Mouse (Mus musculus) stomach, postnatal 0 days (tissue): ENCODE results near the gene Plekhg2. TPM values are rescaled to one million over a fixed set of nuclear protein-coding genes. Genes with fewer than 3 reads are reported as not detected.

ENCODE experiments used
- ATAC-seq: fragments of 200-750 bp; cut with Nextera tagmentation; 2 replicates; pipeline ENCODE4 v1.8.0; 2017; ENCODE audit not compliant: low FRiP score, low TSS enrichment
- DNase-seq: peaks from one replicate; pipeline ENCODE4 v3.0.0-alpha.2; 2016; ENCODE audit warnings: low spot score
- H3K27ac ChIP-seq: fragments of 300-500 bp; sonication (generic); replicated peaks from 2 replicates; pipeline ENCODE4 v1.5.1; 2014; ENCODE audit warnings: mild to moderate bottlenecking, control low read depth
- H3K27me3 ChIP-seq: fragments of 300-500 bp; sonication (generic); 2 replicates; pipeline ENCODE4 v1.6.1; 2014; ENCODE audit warnings: low read length; ENCODE audit not compliant: control insufficient read depth, insufficient read depth
- H3K36me3 ChIP-seq: fragments of 300-500 bp; sonication (generic); 2 replicates; pipeline ENCODE4 v1.6.1; 2014; ENCODE audit warnings: low read length, mixed read lengths; ENCODE audit not compliant: control insufficient read depth, insufficient read depth
- H3K4me1 ChIP-seq: fragments of 300-500 bp; sonication (generic); replicated peaks from 2 replicates; pipeline ENCODE4 v1.6.1; 2014; ENCODE audit warnings: antibody characterized with exemption; ENCODE audit not compliant: control insufficient read depth, insufficient read depth
- H3K4me2 ChIP-seq: fragments of 300-500 bp; sonication (generic); replicated peaks from 2 replicates; pipeline ENCODE4 v1.6.1; 2014; ENCODE audit warnings: low read depth, mild to moderate bottlenecking, control low read depth, moderate library complexity
- H3K4me3 ChIP-seq: fragments of 300-500 bp; sonication (generic); 2 replicates; pipeline ENCODE4 v1.5.1; 2014; ENCODE audit warnings: low read depth, low read length, control low read depth
- H3K9ac ChIP-seq: fragments of 300-500 bp; sonication (generic); 2 replicates; pipeline ENCODE4 v1.6.1; 2014; ENCODE audit warnings: mild to moderate bottlenecking, low read length, control low read depth, mixed read lengths
- H3K9me3 ChIP-seq: fragments of 300-500 bp; sonication (generic); 2 replicates; pipeline ENCODE4 v1.6.1; 2016; ENCODE audit warnings: low read length; ENCODE audit not compliant: control insufficient read depth
- CTCF ChIP-seq: IDR thresholded peaks from 2 replicates; pipeline ENCODE4 v1.5.1; 2016; ENCODE audit warnings: antibody characterized with exemption, low read depth, mild to moderate bottlenecking, moderate library complexity
- EP300 ChIP-seq: optimal IDR thresholded peaks from 2 replicates; pipeline ENCODE3; 2016; ENCODE audit warnings: antibody characterized with exemption
- WGBS: fragments of 180-500 bp; shearing (Covaris S2); extraction: QIAGEN DNeasy Blood & Tissue Kit; methylation state at CpG from one replicate; pipeline ENCODE4 v1.1.7; 2014; 5-methylcytosine and 5-hydroxymethylcytosine counted together
- polyA plus RNA-seq: library from polyadenylated mRNA; unstranded; fragments of >200 nt; fragmentation: Nextera tagmentation; extraction: Ambion mirVana; gene quantifications from 2 replicates; pipeline ENCODE4 v1.2.1, GENCODE M21; 2015

Gene Plekhg2
- 13.4 and 15.1 TPM in 2 replicates for polyA plus RNA-seq

GRCm38 (mm10) chr7:28372251-28373108, at the start of gene Plekhg2:
Plekhg2 (minus strand) TSS chr7:28372599.
- Histone ChIP-seq H3K4me1 (no peaks in the 10 kb centered on the region), H3K36me3 (peaks cover 4% of the 10 kb centered on the region; the same call in 1 of the 2 replicates), H3K9ac (peak within 1 kb of the TSS; percentile 94), H3K4me3 (peak within 1 kb of the TSS; percentile 82), H3K27me3 (no peaks in the 10 kb centered on the region), H3K9me3 (no peaks in the 10 kb centered on the region), H3K4me2 (peak within 1 kb of the TSS; percentile 92), H3K27ac (peak within 1 kb of the TSS; percentile 93)
- peak; percentile 98 for DNase-seq
- ATAC-seq, result peak; percentile 89
- WGBS, result under 1% methylated on average over 59 of the region's 66 CpGs
- no peak for TF ChIP-seq EP300
- TF ChIP-seq CTCF, result peak; percentile 75

DNA sequence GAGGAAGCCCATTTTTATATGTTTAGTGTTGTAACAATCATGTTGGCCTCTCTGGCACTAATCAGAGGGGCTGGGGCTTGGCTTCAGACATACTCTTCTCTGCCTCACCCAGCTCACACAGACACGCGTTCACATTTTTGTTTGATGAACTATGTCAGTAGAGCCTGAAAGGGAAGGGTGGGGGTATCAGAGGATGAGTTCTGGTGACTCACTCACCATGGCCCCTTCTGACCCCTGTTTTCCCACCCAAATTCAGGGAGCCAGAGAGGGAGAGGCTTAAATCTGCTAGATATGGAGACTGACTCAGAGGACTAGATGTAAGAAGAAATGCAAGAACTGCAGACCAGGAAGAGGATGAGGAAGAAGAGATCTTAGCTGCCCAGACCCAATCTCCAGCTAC, 47.0 kb upstream of the Plekhg2 start:
- Histone ChIP-seq H3K36me3 (peaks cover 13% of the 10 kb centered on the region), H3K9me3 (no peaks in the 10 kb centered on the region), H3K27ac (peak overlapping the region; percentile 49; the same call in 1 of the 2 replicates), H3K27me3 (no peaks in the 10 kb centered on the region), H3K9ac (no peak overlapping the region), H3K4me1 (no peaks in the 10 kb centered on the region), H3K4me2 (no peak overlapping the region), H3K4me3 (no peak overlapping the region)
- TF ChIP-seq CTCF (no peak), EP300 (no peak)
- peak; percentile 51; the same call in 1 of the 2 replicates for ATAC-seq
- DNase-seq, result no peak
- 91% methylated on average over 2 of the region's 2 CpGs for WGBS

DNA sequence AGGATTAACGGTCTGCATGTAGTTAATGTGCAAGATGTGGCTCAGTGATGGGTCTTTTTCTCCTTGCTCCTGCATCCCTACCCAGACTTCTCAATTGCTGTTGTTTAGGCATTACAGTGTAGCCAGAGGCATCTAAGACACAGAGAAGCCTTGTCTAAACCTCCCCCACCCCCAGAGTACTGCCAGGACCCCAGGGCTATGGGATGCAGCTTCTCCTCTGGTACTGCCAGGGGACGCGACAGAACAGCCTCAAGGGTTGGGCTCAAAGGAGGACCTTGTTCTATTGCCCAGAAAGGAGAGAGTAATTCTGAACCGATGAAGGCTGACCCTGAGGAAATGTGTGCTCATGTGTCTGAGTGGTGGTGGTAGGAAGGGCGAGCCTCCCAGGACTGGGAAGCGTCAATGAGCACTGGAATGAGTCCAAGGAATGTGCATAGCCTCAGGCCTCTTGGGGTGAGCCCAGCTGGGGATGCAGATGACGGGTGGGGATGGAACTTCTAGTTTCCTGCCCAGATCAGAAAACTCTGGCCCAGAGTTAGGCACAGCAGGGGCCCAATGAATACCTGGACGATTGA, 45.8 kb upstream of the Plekhg2 start:
- Histone ChIP-seq H3K4me2 (no peak overlapping the region), H3K4me3 (no peak overlapping the region), H3K4me1 (no peaks in the 10 kb centered on the region), H3K36me3 (peaks cover 16% of the 10 kb centered on the region), H3K9me3 (no peaks in the 10 kb centered on the region), H3K27me3 (no peaks in the 10 kb centered on the region), H3K9ac (no peak overlapping the region), H3K27ac (0 out of 2 replicates have a peak overlapping the region, but pooled peaks have one; percentile 1)
- ATAC-seq (peak; percentile 58; the same call in 1 of the 2 replicates), DNase-seq (no peak)
- 49% methylated on average over 8 of the region's 8 CpGs for WGBS
- TF ChIP-seq EP300 (no peak), CTCF (no peak)

DNA sequence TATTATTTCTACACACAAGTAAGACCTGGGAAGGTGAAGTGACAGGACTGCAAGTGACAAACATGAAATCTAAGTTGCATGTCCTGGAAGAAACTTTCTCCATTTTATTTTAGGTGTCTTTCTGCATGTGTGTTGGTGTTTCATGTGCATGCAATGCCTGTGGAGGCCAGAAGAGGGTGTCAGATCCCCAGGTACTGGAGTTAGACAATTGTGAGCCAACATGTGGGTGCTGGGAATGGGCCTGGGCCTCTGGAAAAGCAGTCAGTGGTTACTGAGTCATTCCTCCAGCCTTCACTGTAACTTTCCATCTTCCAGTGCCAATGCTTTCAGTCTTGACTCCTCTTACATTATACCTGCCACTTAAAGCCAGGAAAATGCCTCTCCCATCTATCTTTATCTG, 45.0 kb upstream of the Plekhg2 start:
- no peak for ATAC-seq
- Histone ChIP-seq H3K27ac (no peak overlapping the region), H3K27me3 (no peaks in the 10 kb centered on the region), H3K4me1 (no peaks in the 10 kb centered on the region), H3K36me3 (peaks cover 15% of the 10 kb centered on the region), H3K9ac (no peak overlapping the region), H3K4me3 (no peak overlapping the region), H3K9me3 (no peaks in the 10 kb centered on the region), H3K4me2 (no peak overlapping the region)
- TF ChIP-seq EP300 (no peak), CTCF (peak; percentile 42)
- DNase-seq, result no peak

DNA sequence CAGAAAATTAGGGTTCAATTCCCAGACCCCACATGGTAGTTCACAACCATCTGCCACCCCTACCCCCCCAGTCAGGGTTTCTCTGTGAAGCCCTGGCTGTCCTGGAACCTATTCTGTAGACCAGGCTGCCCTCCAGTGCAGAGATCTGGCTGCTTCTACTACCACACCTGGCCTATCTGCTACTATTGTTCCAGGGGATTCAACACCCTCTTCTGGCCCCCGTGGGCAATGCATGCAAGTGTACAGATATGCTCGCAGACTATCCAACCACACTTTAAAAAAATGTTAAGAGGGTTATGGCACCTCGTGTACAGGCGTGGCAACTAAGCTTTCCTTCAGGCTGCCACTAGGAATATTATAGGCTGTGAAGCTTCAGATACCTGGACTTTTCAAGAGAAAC, 40.4 kb upstream of the Plekhg2 start:
- Histone ChIP-seq H3K9ac (no peak overlapping the region), H3K36me3 (peaks cover 26% of the 10 kb centered on the region), H3K9me3 (no peaks in the 10 kb centered on the region), H3K4me2 (no peak overlapping the region), H3K27ac (no peak overlapping the region), H3K4me3 (no peak overlapping the region), H3K27me3 (no peaks in the 10 kb centered on the region), H3K4me1 (no peaks in the 10 kb centered on the region)
- peak; percentile 28; the same call in 1 of the 2 replicates for TF ChIP-seq CTCF
- TF ChIP-seq EP300, result no peak
- DNase-seq, result no peak
- WGBS, result 70% methylated on average over 4 of the region's 4 CpGs
- ATAC-seq, result no peak
